ENCODE assay signal across 8 mouse cellular contexts in genomic region chr8:70117611-70118010, GRCm38 (mm10). TPM values are rescaled to one million over a fixed set of nuclear protein-coding genes. Genes with fewer than 3 reads are reported as not detected.
DNase-seq lines count a peak whose midpoint lies in the region; ATAC-seq and TF ChIP-seq lines count a peak whose summit lies in the region.

No protein-coding gene starts in this region.

- no peak overlapping the region for H3K4me2 ChIP-seq in heart, embryonic 11.5 days
- H3K4me2 ChIP-seq in forebrain, embryonic 14.5 days (ENCODE audit: low read length), result peak overlapping the region; percentile 96

- peaks cover 96% of the 10 kb centered on the region for H3K27me3 ChIP-seq in heart, embryonic 11.5 days (ENCODE audit: control insufficient read depth, insufficient read depth, low read length)
- H3K27me3 ChIP-seq in forebrain, embryonic 14.5 days (replicated peaks; ENCODE audit: control insufficient read depth, insufficient read depth, low read length), result 0 out of 2 replicates have a peak, but pooled peaks cover 5% of the 10 kb centered on the region

- DNase-seq in heart, postnatal 4 days, result peak; percentile 56
- peak; percentile 83 for DNase-seq in ES-E14 (ENCODE audit: low read depth, low spot score)
- DNase-seq in forebrain, embryonic 14.5 days (ENCODE audit: low spot score), result no peak
- DNase-seq in mesoderm, embryonic 11.5 days (ENCODE audit: low read depth, low spot score), result peak; percentile 70
- no peak for DNase-seq in cerebellum, adult 11-12 months
- no peak for DNase-seq in layer of hippocampus, postnatal 14 days (ENCODE audit: low spot score in 2 of 2)
- DNase-seq in kidney, adult 18-20 months, result no peak

- H3K4me1 ChIP-seq in heart, embryonic 11.5 days (ENCODE audit: control insufficient read depth, insufficient read depth, low read length), result no peaks in the 10 kb centered on the region
- peaks cover 0 to 8% of the 10 kb centered on the region in 2 experiments; a peak in 2 of 4 replicates for H3K4me1 ChIP-seq in ES-E14 (ENCODE audit: control insufficient read depth in 2 of 2, insufficient read depth in 2 of 2, low read length in 2 of 2, poor library complexity in 1 of 2)
- peaks cover 19% of the 10 kb centered on the region for H3K4me1 ChIP-seq in forebrain, embryonic 14.5 days (ENCODE audit: control insufficient read depth, insufficient read depth, low read length)

- H3K9ac ChIP-seq in heart, embryonic 11.5 days (ENCODE audit: low read depth, low read length), result no peak overlapping the region
- no peak overlapping the region for H3K9ac ChIP-seq in ES-E14 (ENCODE audit: insufficient read depth, low read depth, low read length, poor library complexity, severe bottlenecking)
- peak overlapping the region; percentile 83 for H3K9ac ChIP-seq in forebrain, embryonic 14.5 days (ENCODE audit: low read length)

- no peaks in the 10 kb centered on the region for H3K9me3 ChIP-seq in heart, embryonic 11.5 days (replicated peaks; ENCODE audit: control insufficient read depth, low read length)
- no peaks in the 10 kb centered on the region for H3K9me3 ChIP-seq in ES-E14 (ENCODE audit: control insufficient read depth, insufficient read depth, low read depth, low read length)
- no peaks in the 10 kb centered on the region for H3K9me3 ChIP-seq in forebrain, embryonic 14.5 days (replicated peaks; ENCODE audit: control insufficient read depth, low read length)

- no peak overlapping the region for H3K27ac ChIP-seq in heart, embryonic 11.5 days (ENCODE audit: low read depth, low read length)
- H3K27ac ChIP-seq in ES-E14 (ENCODE audit: insufficient read depth, low read depth, low read length, poor library complexity, severe bottlenecking), result no peak overlapping the region
- H3K27ac ChIP-seq in forebrain, embryonic 14.5 days (ENCODE audit: low read depth, low read length), result no peak overlapping the region

- in situ Hi-C loops in ES-E14 (cut with MboI; ENCODE audit: low sequenced_read_pairs in 2 of 2, unreplicated experiment in 2 of 2), result no loop called here

- H3K36me3 ChIP-seq in heart, embryonic 11.5 days (ENCODE audit: control insufficient read depth, insufficient read depth, low read length), result no peaks in the 10 kb centered on the region
- H3K36me3 ChIP-seq in ES-E14 (ENCODE audit: control insufficient read depth, insufficient read depth, low read length, poor library complexity, severe bottlenecking), result no peaks in the 10 kb centered on the region
- H3K36me3 ChIP-seq in forebrain, embryonic 14.5 days (ENCODE audit: control insufficient read depth, insufficient read depth, low read length), result peaks cover 42% of the 10 kb centered on the region

- WGBS in heart, embryonic 11.5 days (ENCODE audit: insufficient replicate concordance), result 9% methylated on average over 9 of the region's 9 CpGs
- 10% methylated on average over 9 of the region's 9 CpGs for WGBS in forebrain, embryonic 14.5 days

- no peak for ATAC-seq in heart, embryonic 11.5 days (replicated peaks; ENCODE audit: insufficient number of reproducible peaks, low FRiP score, low TSS enrichment)
- ATAC-seq in forebrain, embryonic 14.5 days, result no peak

- no peak overlapping the region for H3K4me3 ChIP-seq in heart, embryonic 11.5 days (ENCODE audit: low read depth, low read length)
- H3K4me3 ChIP-seq in ES-E14 (ENCODE audit: insufficient read depth in 1 of 2, low read depth in 1 of 2, low read length in 2 of 2, poor library complexity in 1 of 2, severe bottlenecking in 1 of 2), result no peak overlapping the region
- peak overlapping the region; percentile 72; the same call in 1 of the 2 replicates for H3K4me3 ChIP-seq in forebrain, embryonic 14.5 days (ENCODE audit: low read depth, low read length)

TF ChIP-seq in ES-E14, 5 proteins besides CTCF, POLR2A, EP300 and RAD21:
- TF ChIP-seq ZNF384 (IDR thresholded peaks at IDR 0.05; ENCODE audit: low read depth, low read length), result no peak
- no peak for TF ChIP-seq CHD2 (IDR thresholded peaks at IDR 0.05; ENCODE audit: low read depth, low read length)
- TF ChIP-seq HCFC1 (IDR thresholded peaks at IDR 0.05; ENCODE audit: borderline replicate concordance, insufficient read depth, low read length), result no peak
- no peak for TF ChIP-seq ZC3H11A (IDR thresholded peaks at IDR 0.05; ENCODE audit: borderline replicate concordance, low read depth, low read length)
- no peak for TF ChIP-seq MAFK (IDR thresholded peaks at IDR 0.05; ENCODE audit: insufficient read depth, low read depth, low read length)
TF ChIP-seq in ES-E14: peak in this region for 0.

RNA-seq across cellular contexts. Expression of gene Ncan, which starts 3.1 kb away (rescaled TPM):
- total RNA-seq in heart, postnatal 4 days (2021), result 1 to 10 TPM in 1 of 2 experiments, under 1 TPM in 1; 0.81 to 1.2 TPM
- 0.11 and 0.16 TPM in 2 replicates for polyA plus RNA-seq in heart, embryonic 11.5 days (2014; fragmentation: Nextera tagmentation; extraction: Ambion mirVana)
- 4.3 and 9.2 TPM in 2 replicates for total RNA-seq in ES-E14 (2012; rRNA removed)
- polyA plus RNA-seq in forebrain, embryonic 14.5 days (2014; fragmentation: Nextera tagmentation; extraction: Ambion mirVana), result 75.4 and 94.1 TPM in 2 replicates
- total RNA-seq in layer of hippocampus, postnatal 14 days (2021), result 100 to 1,000 TPM; 371 to 387 TPM

RNA-seq across cellular contexts. Expression of gene Nr2c2ap, which starts 13.5 kb away (rescaled TPM):
- 10 to 100 TPM; 14.8 to 17.1 TPM for total RNA-seq in heart, postnatal 4 days (2021)
- 17.0 and 23.4 TPM in 2 replicates for polyA plus RNA-seq in heart, embryonic 11.5 days (2014; fragmentation: Nextera tagmentation; extraction: Ambion mirVana)
- 9.6 and 10.4 TPM in 2 replicates for total RNA-seq in ES-E14 (2012; rRNA removed)
- 41.4 and 46.0 TPM in 2 replicates for polyA plus RNA-seq in forebrain, embryonic 14.5 days (2014; fragmentation: Nextera tagmentation; extraction: Ambion mirVana)
- 10 to 100 TPM; 26.9 to 31.2 TPM for total RNA-seq in layer of hippocampus, postnatal 14 days (2021)

RNA-seq across cellular contexts. Expression of gene Rfxank, which starts 21.3 kb away (rescaled TPM):
- total RNA-seq in heart, postnatal 4 days (2021), result 10 to 100 TPM; 25.4 to 25.8 TPM
- polyA plus RNA-seq in heart, embryonic 11.5 days (2014; fragmentation: Nextera tagmentation; extraction: Ambion mirVana), result 13.2 and 15.1 TPM in 2 replicates
- total RNA-seq in ES-E14 (2012; rRNA removed), result 10.4 and 11.2 TPM in 2 replicates
- 8.7 and 9.2 TPM in 2 replicates for polyA plus RNA-seq in forebrain, embryonic 14.5 days (2014; fragmentation: Nextera tagmentation; extraction: Ambion mirVana)
- 10 to 100 TPM in 1 of 2 experiments, 1 to 10 TPM in 1; 9.9 to 12.6 TPM for total RNA-seq in layer of hippocampus, postnatal 14 days (2021)

RNA-seq across cellular contexts. Expression of gene Borcs8, which starts 21.7 kb away (rescaled TPM):
- 10 to 100 TPM; 28.0 to 29.1 TPM for total RNA-seq in heart, postnatal 4 days (2021)
- polyA plus RNA-seq in heart, embryonic 11.5 days (2014; fragmentation: Nextera tagmentation; extraction: Ambion mirVana), result 45.7 and 46.5 TPM in 2 replicates
- total RNA-seq in ES-E14 (2012; rRNA removed), result 30.0 and 31.2 TPM in 2 replicates
- polyA plus RNA-seq in forebrain, embryonic 14.5 days (2014; fragmentation: Nextera tagmentation; extraction: Ambion mirVana), result 66.2 and 76.7 TPM in 2 replicates
- total RNA-seq in layer of hippocampus, postnatal 14 days (2021), result 10 to 100 TPM; 42.0 to 44.1 TPM

RNA-seq across cellular contexts. Expression of gene Mef2b, which starts 21.9 kb away (rescaled TPM):
- total RNA-seq in heart, postnatal 4 days (2021), result under 1 TPM; 0.20 to 0.21 TPM
- 0.21 and 0.39 TPM in 2 replicates for polyA plus RNA-seq in heart, embryonic 11.5 days (2014; fragmentation: Nextera tagmentation; extraction: Ambion mirVana)
- 3.6 and 5.4 TPM in 2 replicates for total RNA-seq in ES-E14 (2012; rRNA removed)
- polyA plus RNA-seq in forebrain, embryonic 14.5 days (2014; fragmentation: Nextera tagmentation; extraction: Ambion mirVana), result 0.30 and 0.77 TPM in 2 replicates
- under 1 TPM; 0.29 to 0.41 TPM for total RNA-seq in layer of hippocampus, postnatal 14 days (2021)

Comparison
In these comparisons a context has a peak if more than half of its experiments do, and no peak if none do; other contexts are left out.
1. DNase-seq: peak in heart, postnatal 4 days (single experiment), ES-E14 (single experiment) and mesoderm, embryonic 11.5 days (single experiment); none in forebrain, embryonic 14.5 days (single experiment), cerebellum, adult 11-12 months (single experiment), layer of hippocampus, postnatal 14 days (0 of 2) and kidney, adult 18-20 months (single experiment).
2. RNA of gene Ncan, which starts 3.1 kb away (total RNA-seq): 371 to 387 TPM in layer of hippocampus, postnatal 14 days; 4.3 to 9.2 TPM in ES-E14 and 0.81 to 1.2 TPM in heart, postnatal 4 days; every median in the first group is over 10 times any median in the second.